Mouse (Mus musculus) small intestine, adult 2 months (tissue): ENCODE measurements around the gene Hs6st3. TPM values are rescaled to one million over a fixed set of nuclear protein-coding genes. Genes with fewer than 3 reads are reported as not detected.

Experiments used
- H3K27ac ChIP-seq: fragments of 200-500 bp; 2 replicates; pipeline ENCODE4 v1.5.1; 2012; ENCODE audit warnings: low read depth, low read length, control low read depth, inconsistent platforms; ENCODE audit not compliant: insufficient read depth
- H3K27me3 ChIP-seq: fragments of 200-500 bp; 2 replicates; pipeline ENCODE4 v1.6.1; 2012; ENCODE audit warnings: mild to moderate bottlenecking, moderate library complexity, low read length, inconsistent platforms; ENCODE audit not compliant: control insufficient read depth, insufficient read depth
- H3K36me3 ChIP-seq: fragments of 200-500 bp; 2 replicates; pipeline ENCODE4 v1.6.1; 2012; ENCODE audit warnings: mild to moderate bottlenecking, low read length, control low read depth, inconsistent platforms; ENCODE audit not compliant: control insufficient read depth, insufficient read depth
- H3K4me1 ChIP-seq: fragments of 200-500 bp; 2 replicates; pipeline ENCODE4 v1.6.1; 2012; ENCODE audit warnings: low read length, inconsistent platforms, mixed read lengths; ENCODE audit not compliant: control insufficient read depth, insufficient read depth, insufficient read length
- H3K4me3 ChIP-seq: fragments of 200-500 bp; 2 replicates; pipeline ENCODE4 v1.5.1; 2012; ENCODE audit warnings: low read depth, mild to moderate bottlenecking, control low read depth, inconsistent platforms, low read length, moderate library complexity
- CTCF ChIP-seq: fragments of 200-500 bp; IDR thresholded peaks from 2 replicates; pipeline ENCODE4 v1.5.1; 2012; ENCODE audit warnings: low read depth, mild to moderate bottlenecking, control low read depth, inconsistent platforms, low read length, moderate library complexity, mixed read lengths; ENCODE audit not compliant: insufficient replicate concordance, insufficient read length; ENCODE audit errors: extremely low read depth
- POLR2A ChIP-seq: fragments of 200-500 bp; IDR thresholded peaks from 2 replicates; pipeline ENCODE4 v1.6.1; 2012; ENCODE audit warnings: low read depth, mild to moderate bottlenecking, control low read depth, inconsistent platforms, low read length, moderate library complexity
- WGBS: fragments of 180-500 bp; shearing (Covaris S2); methylation state at CpG from one replicate; pipeline ENCODE4 v1.1.7; 2018; 5-methylcytosine and 5-hydroxymethylcytosine counted together
- polyA plus RNA-seq: library from polyadenylated mRNA; depleted of rRNA; stranded (reverse); fragments of >200 nt; gene quantifications from 2 replicates; pipeline ENCODE4 v1.2.3, GENCODE M21; 2012

Gene Hs6st3
- polyA plus RNA-seq, 1 experiment: not detected

DNA sequence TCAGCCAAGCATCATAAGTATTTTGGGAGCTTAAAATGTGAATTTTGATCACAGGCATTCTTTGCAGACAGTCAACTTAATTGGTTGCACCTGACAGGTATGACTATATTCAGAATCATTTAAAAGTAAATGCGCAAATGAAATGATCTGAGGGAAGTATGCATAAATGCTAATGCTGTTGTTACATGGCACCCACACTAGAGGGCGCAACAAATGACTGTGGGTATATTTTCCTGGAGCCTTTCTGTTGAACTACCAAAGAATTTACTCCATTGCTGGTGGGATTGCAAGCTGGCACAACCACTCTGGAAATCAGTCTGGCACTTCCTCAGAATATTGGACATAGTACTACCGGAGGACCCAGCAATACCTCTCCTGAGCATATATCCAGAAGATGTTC is 145.8 kb downstream of the Hs6st3 start:
- Histone ChIP-seq H3K27me3 (no peaks in the 10 kb centered on the region), H3K27ac (no peak overlapping the region), H3K4me3 (no peak overlapping the region), H3K36me3 (no peaks in the 10 kb centered on the region), H3K4me1 (no peaks in the 10 kb centered on the region)
- no peak for TF ChIP-seq CTCF
- no peak for TF ChIP-seq POLR2A
- WGBS: 84% methylated on average over 3 of the region's 3 CpGs

DNA sequence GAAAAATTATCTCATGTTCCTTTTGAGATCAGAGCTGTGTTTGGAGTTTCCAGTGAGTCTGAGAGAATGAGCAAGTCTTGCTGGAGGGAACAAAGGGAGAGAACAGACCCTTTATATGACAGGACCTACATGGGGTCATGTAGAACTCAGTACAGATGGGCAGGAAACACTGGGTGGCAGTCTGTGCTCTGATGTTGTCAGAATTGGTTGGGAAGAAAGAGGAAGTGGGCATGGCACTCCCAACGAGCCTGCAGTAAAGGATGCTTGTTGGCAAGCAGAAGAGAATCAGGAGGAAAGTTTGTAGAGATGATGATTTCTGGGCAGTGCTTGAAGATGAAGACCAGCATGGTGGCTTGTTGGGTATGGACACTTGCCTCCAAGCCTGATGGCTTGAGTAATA is 151.5 kb downstream of the Hs6st3 start:
- 31% methylated on average over 1 of the region's 1 CpGs for WGBS
- Histone ChIP-seq H3K36me3 (no peaks in the 10 kb centered on the region), H3K4me3 (no peak overlapping the region), H3K4me1 (no peaks in the 10 kb centered on the region), H3K27me3 (no peaks in the 10 kb centered on the region), H3K27ac (no peak overlapping the region)
- TF ChIP-seq POLR2A (no peak), CTCF (no peak)

DNA sequence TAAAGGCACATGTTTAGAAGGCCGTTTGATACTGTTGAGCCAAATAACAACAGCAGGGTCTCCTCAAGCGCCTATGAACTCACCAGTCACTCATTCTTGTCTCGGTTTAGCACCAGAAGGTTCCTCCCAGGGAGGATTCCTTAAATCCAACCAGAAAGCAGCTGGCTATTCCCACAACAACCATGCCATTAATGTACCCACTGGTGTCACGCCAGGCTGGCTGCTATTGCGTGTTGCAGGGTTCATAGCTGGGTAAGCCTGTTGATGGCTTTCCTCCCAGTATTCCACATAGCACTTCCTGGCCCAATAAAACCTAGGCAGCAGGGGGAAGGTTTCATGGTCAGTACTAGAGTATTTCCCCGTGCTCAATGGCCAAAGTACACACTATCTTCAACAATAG is 155.9 kb downstream of the Hs6st3 start:
- no peak overlapping the region for H3K27ac ChIP-seq
- H3K4me1 ChIP-seq: no peaks in the 10 kb centered on the region
- no peaks in the 10 kb centered on the region for H3K36me3 ChIP-seq
- no peak overlapping the region for H3K4me3 ChIP-seq
- no peaks in the 10 kb centered on the region for H3K27me3 ChIP-seq
- TF ChIP-seq CTCF: no peak
- no peak for TF ChIP-seq POLR2A
- WGBS: 79% methylated on average over 6 of the region's 6 CpGs

DNA sequence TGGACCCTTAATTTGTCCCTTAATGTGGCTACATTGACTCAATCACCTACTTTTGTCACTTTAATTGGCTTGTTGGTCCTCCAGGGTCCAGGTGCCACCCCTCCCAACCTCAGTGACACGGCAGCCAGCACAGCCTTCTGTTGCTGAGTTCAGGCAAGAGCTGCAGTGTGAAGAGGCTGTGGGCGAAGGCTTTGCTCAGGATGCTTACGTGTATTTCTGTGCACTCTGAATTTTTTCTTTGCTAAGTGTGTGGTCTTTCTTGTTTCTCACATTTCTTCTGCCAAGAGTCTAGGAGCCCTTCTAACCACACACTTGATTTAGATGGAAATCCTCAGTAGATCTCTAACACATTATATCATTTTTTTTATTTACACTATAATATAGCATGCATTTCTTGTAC is 168.3 kb downstream of the Hs6st3 start:
- 68% methylated on average over 3 of the region's 3 CpGs for WGBS
- no peak overlapping the region for H3K27ac ChIP-seq
- no peak overlapping the region for H3K4me3 ChIP-seq
- no peaks in the 10 kb centered on the region for H3K4me1 ChIP-seq
- no peaks in the 10 kb centered on the region for H3K27me3 ChIP-seq
- no peak for TF ChIP-seq CTCF
- no peak for TF ChIP-seq POLR2A
- H3K36me3 ChIP-seq: no peaks in the 10 kb centered on the region

DNA sequence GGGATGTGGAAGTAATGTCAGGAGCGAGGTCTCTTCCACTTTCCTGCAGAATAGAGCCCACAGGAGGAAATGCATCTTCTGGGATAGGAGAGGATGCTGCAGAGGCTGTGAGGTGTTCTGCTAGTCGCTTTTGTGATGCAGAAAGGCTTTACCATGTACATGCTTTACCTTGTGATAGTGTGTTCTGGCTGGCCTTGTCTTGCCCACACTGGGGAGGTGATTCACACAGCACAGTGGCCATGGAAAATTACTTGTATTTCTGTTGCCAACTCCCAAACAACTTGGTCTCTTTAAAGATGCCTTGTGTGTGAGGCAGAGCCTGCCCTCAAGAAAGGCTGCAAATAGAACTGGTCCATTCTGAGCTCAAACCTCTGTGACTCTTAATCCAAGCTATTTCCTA is 180.2 kb downstream of the Hs6st3 start:
- Histone ChIP-seq H3K27ac (no peak overlapping the region), H3K27me3 (no peaks in the 10 kb centered on the region), H3K4me1 (no peaks in the 10 kb centered on the region), H3K36me3 (no peaks in the 10 kb centered on the region), H3K4me3 (no peak overlapping the region)
- WGBS: 71% methylated on average over 2 of the region's 2 CpGs
- TF ChIP-seq POLR2A (no peak), CTCF (no peak)

DNA sequence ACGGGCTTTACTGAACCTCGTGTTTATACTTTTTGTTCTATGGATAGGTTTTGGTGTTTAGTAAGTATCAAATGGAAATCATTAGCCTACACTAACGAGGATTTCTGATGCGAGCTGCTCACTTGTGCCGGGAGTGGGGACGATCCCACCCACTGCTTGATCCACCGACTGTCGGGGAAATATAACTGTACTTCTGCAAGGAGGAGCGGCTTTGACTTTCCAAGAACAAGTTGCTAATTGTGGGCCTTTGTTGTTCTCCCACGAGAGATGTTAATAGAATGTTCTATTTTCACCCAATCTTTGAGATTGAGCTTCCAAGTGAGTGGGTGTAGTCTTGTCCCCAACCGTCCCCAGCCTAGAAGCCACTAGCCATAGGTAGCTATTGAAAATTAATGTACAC is 209.1 kb downstream of the Hs6st3 start:
- no peak overlapping the region for H3K27ac ChIP-seq
- WGBS: 86% methylated on average over 11 of the region's 11 CpGs
- H3K4me3 ChIP-seq: no peak overlapping the region
- H3K27me3 ChIP-seq: no peaks in the 10 kb centered on the region
- no peak for TF ChIP-seq CTCF
- TF ChIP-seq POLR2A: no peak
- H3K36me3 ChIP-seq: no peaks in the 10 kb centered on the region
- H3K4me1 ChIP-seq: no peaks in the 10 kb centered on the region

DNA sequence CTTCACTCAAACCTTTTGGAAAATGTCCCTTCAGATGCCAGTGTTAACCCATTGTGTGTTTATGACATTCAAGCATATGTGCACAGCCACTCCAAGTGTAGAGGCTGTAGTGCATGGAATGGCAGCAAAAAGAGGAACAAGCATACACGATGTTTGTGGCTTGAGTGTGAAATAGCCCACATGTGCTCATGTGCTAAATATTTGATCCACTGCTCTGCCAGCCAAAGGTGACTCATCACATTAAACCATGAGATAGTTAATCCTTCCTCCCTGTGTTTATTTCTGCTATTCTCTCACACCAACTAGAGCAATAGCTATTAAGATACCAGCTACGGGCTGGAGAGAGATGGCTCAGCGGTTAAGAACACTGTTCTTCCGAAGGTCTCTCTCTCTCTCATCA is 223.3 kb downstream of the Hs6st3 start:
- TF ChIP-seq POLR2A (no peak), CTCF (no peak)
- no peaks in the 10 kb centered on the region for H3K4me1 ChIP-seq
- no peaks in the 10 kb centered on the region for H3K27me3 ChIP-seq
- 82% methylated on average over 4 of the region's 4 CpGs for WGBS
- H3K4me3 ChIP-seq: no peak overlapping the region
- H3K27ac ChIP-seq: no peak overlapping the region
- no peaks in the 10 kb centered on the region for H3K36me3 ChIP-seq
